Mouse (Mus musculus) lung, postnatal 0 days (tissue): ENCODE measurements around the gene Ctnnbl1.

Source experiments
- CTCF ChIP-seq: IDR thresholded peaks from 2 replicates; pipeline ENCODE4 v1.5.1; 2016; ENCODE audit warnings: antibody characterized with exemption, mild to moderate bottlenecking
- EP300 ChIP-seq: IDR thresholded peaks from 2 replicates; pipeline ENCODE4 v1.6.1; 2016; ENCODE audit warnings: antibody characterized with exemption, mild to moderate bottlenecking, control low read depth

DNA sequence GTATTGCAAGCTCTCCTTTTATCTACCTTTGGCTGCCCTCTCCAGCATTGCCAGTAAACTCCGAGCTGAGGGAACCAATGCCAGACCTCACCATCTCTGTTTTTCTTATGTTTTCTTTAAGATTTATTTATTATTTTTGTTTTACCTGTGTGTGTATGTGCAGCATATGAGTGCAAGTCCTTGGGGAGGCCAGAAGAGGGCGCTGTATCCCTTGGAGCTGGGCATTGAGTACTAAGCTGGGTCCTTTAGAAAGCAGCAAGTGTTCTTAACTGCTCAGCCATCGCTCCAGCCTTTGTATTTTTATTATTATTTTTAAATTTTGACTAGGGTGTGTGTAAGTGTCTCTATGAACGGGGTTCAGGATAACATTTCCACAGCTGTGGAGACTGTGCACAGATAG is 199.5 kb downstream of the Ctnnbl1 start:
- TF ChIP-seq CTCF (no peak), EP300 (no peak)
